Mouse (Mus musculus) T-helper 17 cell (primary cell): Measurements from ENCODE around the gene Ccdc34.

Experiments used
- in situ Hi-C, 2 experiments: fragments of 300-600 bp; cut with MboI, MseI; formaldehyde crosslinking; loops; 1 replicate in 1 of 2; 2 replicates in 1 of 2; pipeline ENCODE4 v1.15.1; 2025; ENCODE audit warnings: high pct_unique_total_duplicates in 2 of 2

Ccdc34 gene

GRCm38 (mm10) chr2:110204169-110204568, 186.6 kb downstream of the Ccdc34 start:
- in situ Hi-C loops = loop anchor here in 1 of 2 experiments (5.0 to 10.0 kb wide), 2 partner anchors 149 to 297 kb away; no protein-coding TSS in a partner anchor

- in situ Hi-C loops = loop anchor here (5.0 to 10.0 kb wide), 2 partner anchors 150 to 298 kb away; no protein-coding TSS in a partner anchor
Measured at GRCm38 (mm10) chr2:110204705-110205318, 187.2 kb downstream of the Ccdc34 start.

- in situ Hi-C loops = no loop called here
Measured at GRCm38 (mm10) chr2:110210508-110211496, 193.2 kb downstream of the Ccdc34 start.

GRCm38 (mm10) chr2:110214278-110214677, 196.7 kb downstream of the Ccdc34 start:
- in situ Hi-C loops = no loop called here

- in situ Hi-C loops = no loop called here
Measured at GRCm38 (mm10) chr2:110214991-110215684, 197.5 kb downstream of the Ccdc34 start.

GRCm38 (mm10) chr2:110215685-110216058, 198.1 kb downstream of the Ccdc34 start:
- in situ Hi-C loops = no loop called here

- in situ Hi-C loops = no loop called here
Measured at GRCm38 (mm10) chr2:110220492-110220891, 202.9 kb downstream of the Ccdc34 start.

GRCm38 (mm10) chr2:110222793-110223192, 205.2 kb downstream of the Ccdc34 start:
- in situ Hi-C loops = no loop called here
